Mouse (Mus musculus): ENCODE measurements at regions not wholly inside any gene's neighbourhood (a gene's known extent, or its start where the extent isn't known, plus 50 kb on each side); places are given as distances from the start of the nearest gene placed in this dataset.
A peak's percentile ranks its signal among the peaks of the same experiment; 100 is the strongest.

DNA sequence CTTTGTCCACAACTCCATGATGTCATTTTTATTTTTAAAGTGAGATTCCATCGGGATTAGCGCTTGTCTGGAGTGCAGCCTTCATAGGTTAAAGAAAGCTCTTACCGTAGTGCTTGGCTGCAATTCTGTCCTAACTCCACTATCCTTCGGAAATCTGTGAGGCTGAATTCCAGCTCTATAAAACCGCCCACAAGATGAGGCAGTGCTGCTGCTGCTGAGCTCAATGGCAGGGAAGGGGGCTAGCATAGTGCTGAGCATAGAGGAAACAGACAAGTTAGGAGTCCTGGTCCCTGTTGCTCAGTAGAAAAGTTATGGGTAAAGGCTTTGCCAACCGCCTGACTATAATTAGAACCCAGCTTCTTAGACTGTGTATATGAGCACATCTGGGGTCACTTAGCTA is 163.5 kb downstream of the Maf start:
- DNase-seq = no peak

DNA sequence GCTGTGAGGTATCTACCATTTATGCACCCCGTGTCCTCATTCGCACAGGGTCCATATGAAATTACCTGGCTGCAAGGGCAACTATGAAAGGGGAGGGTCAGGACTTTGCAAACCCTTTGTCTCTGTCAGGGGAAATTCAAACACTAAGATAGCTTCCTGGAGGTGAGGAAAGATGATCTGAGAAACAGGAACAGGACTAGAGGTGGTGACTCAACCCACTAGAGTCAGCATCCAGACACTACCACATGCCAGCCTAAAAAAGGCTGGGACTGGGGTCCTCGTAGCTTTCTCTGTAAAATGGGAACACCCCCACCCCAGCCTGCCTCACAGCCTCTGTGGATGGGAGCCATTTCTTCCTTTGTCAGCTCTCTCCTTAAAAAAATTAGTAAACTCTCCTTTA is 164.7 kb downstream of the Maf start:
- no peak for DNase-seq

DNA sequence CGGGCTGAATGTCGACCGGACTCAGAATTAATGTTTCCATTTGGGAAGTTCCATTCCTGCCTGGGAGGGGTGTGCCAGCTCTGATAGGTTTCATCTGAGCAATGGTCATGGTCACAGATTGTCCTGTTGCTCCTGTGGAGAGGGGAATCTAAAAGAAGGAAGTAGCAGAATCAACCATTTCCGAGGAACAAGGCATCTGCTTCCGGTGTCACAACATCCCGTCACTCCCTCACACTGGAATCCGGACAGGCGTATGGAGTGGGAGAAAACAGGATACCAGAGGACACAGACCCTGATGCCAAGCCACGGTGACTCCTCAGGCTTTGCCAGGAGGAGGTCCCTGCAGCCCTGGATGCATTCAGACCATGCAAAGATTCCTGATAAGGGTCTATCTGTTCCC is 168.0 kb downstream of the Maf start:
- peak; percentile 5 to 54 for DNase-seq

DNA sequence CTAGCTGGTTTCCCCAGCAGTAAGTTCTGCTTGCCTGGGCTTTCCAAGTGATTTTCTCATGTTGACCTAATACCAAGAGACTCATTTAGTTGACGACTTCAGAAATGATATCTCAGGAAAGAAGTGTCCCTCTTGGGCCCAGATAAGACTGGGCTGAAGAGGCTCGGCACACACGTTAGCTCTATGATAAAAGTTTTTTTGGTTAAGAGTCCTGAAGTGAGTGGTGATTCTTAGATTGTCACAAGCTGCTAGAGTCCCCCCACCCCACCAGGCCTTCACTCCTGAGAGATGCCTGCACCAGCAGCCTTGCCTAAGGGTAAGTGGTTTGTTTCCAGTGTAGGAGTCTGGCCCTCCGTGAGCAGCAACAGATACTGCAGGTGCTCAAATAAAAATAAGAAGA is 169.4 kb downstream of the Maf start:
- no peak for DNase-seq

DNA sequence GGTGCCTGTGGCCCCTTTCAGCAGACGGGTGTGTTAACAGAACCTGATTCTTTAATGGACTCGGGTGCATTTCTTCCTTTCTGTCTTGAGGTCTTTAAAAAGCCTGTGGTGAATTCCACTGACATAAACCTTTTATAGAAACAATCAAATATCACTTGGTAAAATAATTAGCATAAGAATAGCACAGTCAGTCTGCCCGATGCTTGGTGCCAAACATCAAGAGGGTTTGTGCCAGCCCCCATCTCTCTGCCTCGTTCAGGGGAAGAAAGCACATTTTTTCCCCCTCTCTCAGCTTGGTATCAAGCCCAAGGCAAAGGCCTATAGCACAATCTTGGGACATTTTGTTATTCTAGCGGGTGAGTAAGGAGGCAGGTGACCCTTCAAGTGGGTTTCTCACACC is 169.8 kb downstream of the Maf start:
- no peak for DNase-seq

GRCm38 (mm10) chr8:115536554-115537346 is 170.8 kb downstream of the Maf start:
- peak in 1 of 2 experiments; percentile 4 for DNase-seq

DNA sequence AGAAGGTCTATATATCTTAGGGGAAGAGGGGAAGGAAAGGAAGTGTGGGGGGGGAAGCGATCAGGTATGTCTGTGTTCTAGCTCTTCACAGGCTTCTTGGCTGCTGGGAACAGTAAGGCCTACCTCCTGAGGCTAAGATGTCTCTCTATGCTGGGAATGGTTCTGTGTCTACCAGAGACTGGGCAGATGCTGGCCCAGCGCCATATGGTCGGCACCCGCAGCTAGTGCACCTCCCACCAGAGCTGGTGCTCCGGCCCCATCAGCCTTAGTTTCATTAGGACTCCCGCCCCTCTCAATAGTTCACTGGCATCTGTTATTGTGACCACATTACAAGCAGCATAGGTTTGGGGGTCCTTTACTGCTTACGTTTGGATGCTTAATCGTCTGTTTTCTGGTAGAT is 171.6 kb downstream of the Maf start:
- peak in 1 of 2 experiments; percentile 8 for DNase-seq

- no peak for DNase-seq
Observed at GRCm38 (mm10) chr8:115534030-115534429, 173.6 kb downstream of the Maf start.

DNA sequence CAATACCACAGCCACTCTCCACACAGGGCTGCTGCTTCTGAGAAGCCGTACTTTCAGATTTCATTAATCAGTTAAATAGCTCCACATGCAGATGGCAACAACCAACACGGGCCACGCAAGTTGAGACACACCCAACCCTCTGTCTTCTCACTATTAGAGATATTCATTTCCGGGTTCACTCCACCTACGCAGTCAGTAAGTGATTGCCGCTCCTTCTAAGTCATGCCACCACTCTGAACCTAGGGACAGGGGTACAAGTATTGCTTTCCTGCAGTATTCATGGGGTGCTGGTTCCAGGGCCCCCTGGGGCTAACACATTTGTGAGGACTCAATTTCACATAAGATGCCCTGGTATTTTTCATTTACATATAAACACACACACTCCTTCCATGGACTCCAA is 176.3 kb downstream of the Maf start:
- DNase-seq = no peak

DNA sequence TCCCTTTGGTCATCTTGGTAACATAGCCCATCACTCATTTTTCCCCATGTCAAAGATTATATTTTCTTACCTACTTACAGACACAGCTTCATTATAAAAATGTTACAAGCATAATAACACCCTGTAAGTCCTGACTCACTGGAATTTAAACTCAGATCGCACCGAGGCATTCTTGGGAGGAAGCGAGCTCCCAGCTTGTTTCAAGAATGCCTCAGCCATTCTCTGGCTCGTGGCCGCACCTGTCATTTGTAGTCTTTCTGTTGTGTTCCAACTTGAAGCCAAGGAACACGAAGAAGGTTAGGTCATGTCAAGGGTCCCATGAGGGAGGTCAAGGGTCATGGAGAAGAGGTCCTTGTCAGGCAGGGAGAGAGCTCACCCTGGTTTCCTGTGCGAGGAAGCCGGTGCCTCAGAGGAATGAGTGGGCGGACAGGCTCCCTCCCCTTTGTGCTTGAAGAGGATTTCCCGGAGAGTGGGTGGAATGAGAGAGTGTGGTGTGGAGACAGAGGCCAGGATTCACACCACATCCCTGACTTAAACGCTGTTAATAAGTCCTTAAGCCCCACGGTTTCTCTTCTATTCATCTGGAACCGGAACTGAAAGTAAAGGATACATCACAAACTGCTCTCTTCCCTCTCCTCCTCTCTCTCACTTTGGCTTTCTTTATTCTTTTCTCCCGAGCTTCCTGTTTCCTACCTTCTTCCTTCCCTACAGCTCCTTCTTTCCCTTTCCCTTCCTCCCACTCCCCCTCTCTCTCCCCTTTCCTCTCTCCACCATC is 177.8 kb downstream of the Maf start:
- DNase-seq = peak; percentile 58 to 62

DNA sequence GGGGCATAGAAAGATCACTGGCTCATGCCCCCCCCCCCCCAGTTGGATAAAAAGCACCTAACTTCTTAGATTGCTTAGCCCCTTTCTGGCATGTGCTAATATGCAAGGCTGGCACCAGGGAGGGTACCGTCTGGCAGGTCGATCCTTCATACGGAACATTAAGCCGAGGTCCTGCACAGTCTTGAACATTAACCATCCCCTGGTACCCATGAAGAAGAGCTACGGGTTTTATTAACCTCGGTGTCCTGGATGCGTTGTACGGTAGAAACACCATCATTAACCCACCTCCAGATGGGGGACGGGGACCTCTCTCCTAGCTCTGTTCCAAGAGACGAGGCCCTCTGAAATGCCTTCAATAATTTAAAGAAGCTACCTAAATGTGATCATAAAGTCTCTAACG is 178.7 kb downstream of the Maf start:
- no peak for DNase-seq

- DNase-seq = no peak
Observed at GRCm38 (mm10) chr8:115525149-115525548, 182.4 kb downstream of the Maf start.

DNA sequence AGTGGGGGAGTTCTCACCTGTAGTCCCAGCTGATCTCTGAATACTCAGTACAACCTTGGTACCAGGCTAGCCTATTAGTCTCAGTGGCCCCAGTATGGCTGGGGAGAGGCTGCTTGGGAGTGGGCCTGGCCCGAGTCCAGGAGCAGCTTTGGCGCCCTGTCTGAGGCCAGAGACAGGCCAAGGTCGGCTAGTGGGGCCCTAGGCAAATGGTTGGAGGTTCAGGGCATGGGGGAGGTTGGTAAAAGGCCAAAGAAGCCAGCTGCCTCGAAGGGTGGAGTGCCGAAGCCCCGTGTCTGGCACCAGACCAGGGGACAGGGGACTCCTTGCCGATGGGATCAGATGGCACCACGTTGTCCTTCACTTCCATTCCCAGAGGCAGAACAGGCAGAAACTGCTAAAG is 182.9 kb downstream of the Maf start:
- no peak for DNase-seq

DNA sequence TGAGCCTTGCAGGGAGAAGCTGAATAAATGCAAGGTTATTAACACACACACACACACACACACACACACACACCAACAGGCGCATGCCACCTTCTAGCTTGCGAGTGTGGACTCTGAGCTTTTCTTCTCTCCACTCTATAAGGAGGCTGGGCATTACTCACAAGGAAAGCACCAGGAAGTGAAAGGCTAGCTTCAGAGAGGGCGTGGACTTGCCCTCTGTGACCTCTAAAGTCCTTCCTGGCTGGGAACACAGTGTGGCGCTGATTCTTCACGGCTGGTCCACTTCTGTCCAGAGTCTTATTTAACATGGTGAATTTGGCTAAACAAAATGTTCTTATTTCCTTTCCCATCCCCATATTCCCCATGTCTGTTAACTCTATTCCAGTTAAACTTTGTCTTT is 185.1 kb downstream of the Maf start:
- no peak for DNase-seq

- DNase-seq = no peak
Observed at GRCm38 (mm10) chr8:115515647-115516046, 191.9 kb downstream of the Maf start.

DNA sequence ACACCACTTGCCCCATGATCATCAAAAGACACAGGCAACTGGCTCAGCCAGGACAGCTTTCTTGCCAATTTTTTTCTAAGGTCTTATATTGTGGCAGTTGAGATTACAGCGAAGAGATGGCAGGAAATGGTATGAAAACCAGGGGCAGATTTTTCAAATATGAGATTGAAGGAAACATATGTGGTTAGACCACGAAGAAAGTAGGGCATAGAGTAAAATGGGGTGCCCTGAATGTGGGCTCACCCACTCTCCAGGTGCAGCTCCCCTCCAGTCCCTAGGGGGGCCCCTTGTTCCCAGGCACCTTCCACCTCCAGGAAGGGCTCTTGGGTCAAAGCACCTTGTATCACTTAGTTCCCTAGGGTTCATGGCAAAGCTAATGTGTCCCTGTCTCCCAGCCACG is 193.1 kb downstream of the Maf start:
- DNase-seq = no peak

- DNase-seq = no peak
Observed at GRCm38 (mm10) chr8:115507180-115507579, 200.4 kb downstream of the Maf start.

DNA sequence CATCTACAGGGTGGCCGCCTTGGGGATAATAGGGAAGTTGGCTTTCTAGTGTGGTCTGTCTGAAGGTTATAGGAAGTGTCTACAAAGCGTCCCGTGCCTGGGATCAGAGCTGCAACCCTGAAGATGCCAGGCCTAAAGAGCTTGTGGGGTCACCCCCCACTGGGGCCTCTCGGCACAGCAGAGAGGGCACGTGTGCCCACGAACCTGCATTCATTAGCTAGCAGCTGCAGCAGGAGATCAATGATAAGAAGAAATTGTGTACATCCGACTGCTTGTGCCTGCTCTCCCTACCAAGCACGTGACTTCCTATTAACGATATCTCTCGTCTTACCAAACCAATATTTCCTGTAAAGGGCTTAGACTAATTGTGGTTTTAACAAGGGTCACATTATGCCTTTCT is 200.9 kb downstream of the Maf start:
- DNase-seq = no peak

DNA sequence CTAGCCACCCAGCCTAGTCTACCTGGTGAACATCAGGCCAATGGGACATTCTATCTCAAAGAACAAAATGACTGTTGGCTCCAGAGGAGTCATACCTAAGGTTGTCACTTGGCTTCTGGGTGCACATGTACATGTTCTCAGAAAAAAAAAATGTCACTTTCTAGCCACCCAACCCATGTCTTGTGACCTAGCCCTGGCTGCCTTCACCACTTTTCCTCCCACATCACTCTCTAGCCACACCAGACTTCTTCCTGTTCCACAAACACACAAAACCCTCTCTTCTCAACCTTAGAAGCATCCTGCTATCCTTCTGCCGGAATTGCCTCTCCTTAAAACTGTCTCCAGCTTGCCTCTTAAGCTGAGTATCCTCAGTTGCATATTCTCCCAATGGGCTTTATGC is 211.6 kb downstream of the Maf start:
- no peak for DNase-seq

GRCm38 (mm10) chr8:115494353-115494752 is 213.2 kb downstream of the Maf start:
- no peak for DNase-seq

DNA sequence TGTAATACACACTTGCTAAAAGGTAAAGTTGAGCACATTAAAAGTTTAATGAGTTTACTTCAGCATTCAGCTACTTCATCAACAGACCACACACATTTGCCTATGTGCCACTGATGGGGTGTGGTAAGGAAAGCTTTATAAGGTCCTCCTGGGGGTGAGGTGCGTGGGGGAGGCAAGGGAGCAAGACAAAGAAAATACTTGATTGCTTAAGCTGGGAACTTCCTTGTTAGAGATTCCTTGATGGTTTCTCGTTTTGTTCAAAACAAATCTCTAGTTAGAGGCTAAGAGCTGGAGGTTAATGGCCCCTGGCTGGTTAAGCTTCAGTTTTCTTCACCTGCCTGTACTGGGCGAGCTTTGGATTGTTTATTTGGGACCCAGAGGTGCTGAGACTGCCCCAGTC is 220.7 kb downstream of the Maf start:
- no peak for DNase-seq

- no peak for DNase-seq
Observed at GRCm38 (mm10) chr8:115481136-115481535, 226.5 kb downstream of the Maf start.

DNA sequence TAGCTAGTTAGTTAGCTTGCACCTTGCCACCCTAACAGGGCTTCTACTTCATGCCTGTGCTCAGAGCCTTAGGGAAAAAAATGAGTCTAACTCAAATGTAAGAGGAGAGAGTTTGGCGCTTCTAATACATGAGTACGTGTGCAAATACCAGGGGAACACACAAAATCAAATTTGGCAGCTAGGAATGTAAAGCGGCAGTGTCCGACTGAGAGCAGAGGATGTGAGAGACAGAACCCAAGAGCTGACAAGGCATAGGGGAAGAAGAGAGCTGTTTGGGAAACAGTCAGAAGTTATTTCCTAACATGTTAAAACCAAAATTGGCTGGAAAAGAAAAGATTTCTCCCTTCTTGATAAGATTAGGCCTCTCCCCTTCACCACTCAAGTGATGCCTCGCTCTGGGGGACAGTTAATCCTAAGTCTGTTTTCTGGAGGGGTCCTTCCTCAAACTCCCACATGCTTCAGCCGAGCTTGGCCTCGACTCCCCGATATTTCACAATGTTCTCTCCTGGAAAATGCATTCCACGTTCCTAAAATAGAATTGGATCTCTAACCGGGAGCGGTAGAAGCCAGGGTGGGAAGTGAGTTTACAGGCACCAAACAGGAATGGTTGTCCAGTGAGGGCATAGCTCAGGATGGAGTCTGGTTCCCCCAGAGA is 229.1 kb downstream of the Maf start:
- DNase-seq = no peak

DNA sequence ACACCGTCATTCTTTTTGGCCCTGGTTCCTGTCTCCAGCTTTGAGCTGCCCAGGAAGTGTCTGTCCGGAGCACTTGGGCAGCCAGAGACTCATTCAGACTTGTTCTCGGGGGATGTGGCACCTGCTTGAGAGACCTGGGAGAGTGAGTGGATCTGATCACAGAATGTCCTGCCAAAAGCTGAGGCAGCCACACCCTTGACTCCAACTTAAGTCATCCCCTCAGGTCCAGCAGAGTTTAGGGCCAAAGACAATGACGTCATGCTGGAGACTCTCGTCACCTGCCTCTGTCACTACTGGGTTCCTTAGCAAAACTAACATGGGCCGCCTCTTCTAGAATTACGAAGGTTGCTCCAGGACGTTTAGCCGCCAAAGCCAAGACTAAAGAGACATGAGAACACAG is 231.5 kb downstream of the Maf start:
- no peak for DNase-seq

Measured in kidney, postnatal 25 days (tissue).